Mouse (Mus musculus) retina, postnatal 7 days (tissue): ENCODE measurements around the gene Acot4.
"Not testable (repeated sequence)": the region's sequence is repeated elsewhere in the genome, so short reads cannot be mapped to it uniquely, and the experiment has no call there.

Source experiments
- DNase-seq: peaks from one replicate; pipeline ENCODE4 v3.0.0-alpha.2; 2012; ENCODE audit warnings: low read depth, low spot score

Acot4 gene

DNA sequence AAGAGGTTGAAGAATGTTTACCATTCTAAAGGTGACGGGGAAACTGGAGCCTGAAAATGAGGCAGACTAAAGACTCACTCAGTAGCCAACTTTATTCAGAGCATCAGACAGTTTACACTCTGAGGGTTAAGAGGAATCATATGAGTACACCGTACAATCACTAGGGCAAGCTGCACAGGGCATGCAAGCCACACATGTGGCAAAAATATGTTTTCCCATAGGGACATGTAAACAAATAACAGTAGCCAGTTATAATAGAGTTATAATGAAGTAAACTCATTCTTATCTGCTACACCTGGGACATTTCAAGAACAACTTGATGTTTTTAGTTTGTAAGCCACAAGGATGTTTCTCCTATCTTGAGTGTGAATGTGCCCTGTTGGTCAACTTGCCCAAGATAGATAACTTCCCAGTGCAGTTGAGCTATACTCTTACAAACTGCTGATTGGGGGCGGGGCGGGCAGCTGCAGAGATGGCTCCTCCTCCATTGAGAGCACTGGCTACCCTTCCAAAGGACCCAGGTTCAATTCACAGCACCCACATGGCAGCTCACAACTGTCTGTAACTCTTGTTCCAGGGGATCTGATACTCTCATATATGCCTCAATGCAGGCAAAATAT is 39.3 kb downstream of the Acot4 start:
- no peak for DNase-seq

DNA sequence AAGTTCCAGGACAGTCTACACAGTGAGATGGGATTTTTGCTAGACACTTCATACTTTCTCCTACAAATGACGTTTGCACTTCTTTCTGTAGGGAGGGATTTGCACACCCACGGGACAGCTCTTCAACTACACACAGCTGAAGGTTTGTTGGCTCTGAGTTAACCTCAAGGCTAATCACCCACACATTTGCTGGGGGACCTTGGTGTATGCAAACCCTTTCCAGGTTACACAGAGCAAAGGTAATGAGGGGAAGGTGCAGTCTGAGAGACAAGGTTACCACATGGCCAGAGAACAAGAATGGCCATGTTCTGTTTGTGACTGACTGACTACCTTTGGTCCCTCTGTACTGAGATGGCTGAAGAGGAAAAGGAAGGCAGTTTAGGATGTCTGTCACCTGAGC is 45.7 kb downstream of the Acot4 start:
- no peak for DNase-seq

GRCm38 (mm10) chr12:84084581-84084980 is 46.4 kb downstream of the Acot4 start:
- DNase-seq: no peak

DNA sequence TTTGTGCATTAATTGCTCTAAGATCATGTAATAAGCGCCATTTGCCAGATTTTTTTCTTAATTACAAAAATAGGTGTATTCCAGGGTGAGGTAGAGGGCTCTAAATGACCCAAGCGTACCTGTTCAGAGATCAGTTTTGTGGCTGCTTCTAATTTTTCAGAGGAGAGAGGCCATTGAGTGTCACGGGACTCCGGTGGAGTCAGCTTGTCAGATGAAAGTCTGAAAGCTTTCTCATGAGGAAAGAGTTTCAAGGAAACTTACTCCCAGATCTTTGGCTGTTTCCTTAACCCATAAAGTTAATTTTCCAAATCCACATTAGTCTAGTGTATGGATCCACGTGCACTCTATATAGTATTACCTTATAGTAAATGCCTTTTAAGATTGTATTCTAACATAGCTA is 56.5 kb downstream of the Acot4 start:
- DNase-seq: not testable (repeated sequence)
